Mouse (Mus musculus): ENCODE data around the gene Cul1. TPM values are rescaled to one million over a fixed set of nuclear protein-coding genes. Genes with fewer than 3 reads are reported as not detected.

Gene Cul1
- polyA plus RNA-seq, 1 experiment from 2014 or later = 95.9 TPM

DNA sequence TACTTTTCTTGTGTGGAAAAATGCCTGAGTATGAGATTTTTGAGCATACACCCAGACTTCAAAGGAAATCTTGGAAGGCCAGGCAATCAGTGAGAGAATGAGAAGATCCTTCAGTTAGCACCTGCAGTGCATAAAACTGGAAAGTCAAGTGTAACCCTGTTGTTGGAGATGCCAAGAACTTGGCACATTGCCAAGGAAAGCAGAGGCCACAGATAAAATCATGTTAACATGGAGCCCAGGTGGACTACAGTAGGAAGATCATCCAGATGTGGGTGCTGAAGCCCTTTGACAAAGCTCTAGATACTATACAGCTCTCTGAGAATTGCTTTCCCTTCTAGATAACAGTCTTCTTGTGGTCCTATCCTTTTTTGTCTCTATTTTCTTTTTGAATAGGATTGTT lies 19.2 kb downstream of the Cul1 start:
- Histone ChIP-seq H3K27me3 (ENCODE audit: control insufficient read depth, insufficient read depth, low read length) (no peaks in the 10 kb centered on the region), H3K4me3 (ENCODE audit: control insufficient read depth in 1 of 2, insufficient read depth in 1 of 2, low read depth in 1 of 2, low read length in 2 of 2) (no peak overlapping the region), H3K9me3 (ENCODE audit: control insufficient read depth, low read length) (peaks cover 5% of the 10 kb centered on the region; the same call in 1 of the 2 replicates), H3K27ac (replicated peaks in 1 of 2; ENCODE audit: control insufficient read depth in 1 of 2, insufficient read depth in 1 of 2, low read depth in 2 of 2, low read length in 2 of 2) (no peak overlapping the region), H3K4me1 (ENCODE audit: control insufficient read depth in 2 of 2, insufficient read depth in 2 of 2, low read length in 2 of 2) (peaks cover 0 to 8% of the 10 kb centered on the region in 2 experiments; a peak in 1 of 4 replicates), H3K36me3 (ENCODE audit: control insufficient read depth, insufficient read depth, low read length) (peaks cover 4% of the 10 kb centered on the region; the same call in 1 of the 2 replicates), H3K9ac (ENCODE audit: low read length) (no peak overlapping the region), H3K4me2 (ENCODE audit: low read length) (no peak overlapping the region)
- ATAC-seq (ENCODE audit: insufficient number of reproducible peaks, insufficient read depth, low FRiP score, low read depth) = no peak

DNA sequence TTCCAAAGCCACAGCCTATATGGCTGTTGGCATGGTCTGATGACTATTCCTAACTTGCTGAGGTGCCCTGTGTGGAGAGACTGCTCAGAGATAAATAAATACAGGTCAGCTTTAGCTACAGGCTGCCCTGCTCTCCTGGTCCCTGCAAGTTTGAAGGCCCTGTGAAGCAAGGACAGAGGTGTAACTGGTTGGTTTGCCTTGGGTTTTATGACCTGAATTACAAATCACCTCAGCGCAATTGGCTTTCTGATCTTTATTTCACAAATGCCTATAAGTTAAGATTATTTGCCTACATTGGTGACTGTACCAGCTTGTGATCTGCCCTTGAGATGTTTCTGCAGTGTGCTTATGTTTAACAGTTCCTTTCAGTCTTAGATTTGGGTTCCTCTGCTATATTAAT lies 28.8 kb downstream of the Cul1 start:
- H3K4me3 ChIP-seq (ENCODE audit: control insufficient read depth in 1 of 2, insufficient read depth in 1 of 2, low read depth in 1 of 2, low read length in 2 of 2) = no peak overlapping the region
- no peaks in the 10 kb centered on the region for H3K9me3 ChIP-seq (ENCODE audit: control insufficient read depth, low read length)
- no peak overlapping the region for H3K9ac ChIP-seq (ENCODE audit: low read length)
- no peak overlapping the region for H3K4me2 ChIP-seq (ENCODE audit: low read length)
- H3K4me1 ChIP-seq (ENCODE audit: control insufficient read depth in 2 of 2, insufficient read depth in 2 of 2, low read length in 2 of 2) = no peaks in the 10 kb centered on the region
- no peaks in the 10 kb centered on the region for H3K27me3 ChIP-seq (ENCODE audit: control insufficient read depth, insufficient read depth, low read length)
- WGBS = 100% methylated on average over 1 of the region's 1 CpGs
- ATAC-seq (ENCODE audit: insufficient number of reproducible peaks, insufficient read depth, low FRiP score, low read depth) = no peak
- H3K27ac ChIP-seq (replicated peaks in 1 of 2; ENCODE audit: control insufficient read depth in 1 of 2, insufficient read depth in 1 of 2, low read depth in 2 of 2, low read length in 2 of 2) = no peak overlapping the region
- H3K36me3 ChIP-seq (ENCODE audit: control insufficient read depth, insufficient read depth, low read length) = peaks cover 10% of the 10 kb centered on the region

DNA sequence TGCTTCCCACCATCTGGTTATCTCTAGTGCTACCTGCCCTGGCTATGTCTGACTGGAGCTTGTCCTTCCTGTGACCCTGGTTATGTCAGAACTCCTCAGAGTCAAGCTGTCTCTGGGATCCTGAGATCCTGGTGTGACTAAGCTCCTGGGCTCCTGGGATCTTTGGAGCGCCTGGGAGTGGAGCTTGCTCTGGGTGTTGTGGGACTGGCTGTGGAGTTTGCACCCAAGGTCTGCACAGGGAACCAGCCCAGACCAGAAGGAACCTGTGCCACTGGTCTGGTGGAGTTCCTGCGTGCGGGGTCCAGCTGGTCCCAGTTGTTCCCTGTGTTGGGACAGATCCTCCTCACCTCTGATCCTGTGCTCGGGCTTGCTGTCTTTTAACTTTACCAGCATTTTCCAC lies 41.4 kb downstream of the Cul1 start:
- no peak overlapping the region for H3K4me3 ChIP-seq (ENCODE audit: control insufficient read depth in 1 of 2, insufficient read depth in 1 of 2, low read depth in 1 of 2, low read length in 2 of 2)
- H3K9ac ChIP-seq (ENCODE audit: low read length) = no peak overlapping the region
- H3K27me3 ChIP-seq (ENCODE audit: control insufficient read depth, insufficient read depth, low read length) = no peaks in the 10 kb centered on the region
- no peak overlapping the region for H3K27ac ChIP-seq (replicated peaks in 1 of 2; ENCODE audit: control insufficient read depth in 1 of 2, insufficient read depth in 1 of 2, low read depth in 2 of 2, low read length in 2 of 2)
- WGBS = 76% methylated on average over 4 of the region's 4 CpGs
- no peak for ATAC-seq (ENCODE audit: insufficient number of reproducible peaks, insufficient read depth, low FRiP score, low read depth)
- no peak overlapping the region for H3K4me2 ChIP-seq (ENCODE audit: low read length)
- H3K4me1 ChIP-seq (ENCODE audit: control insufficient read depth in 2 of 2, insufficient read depth in 2 of 2, low read length in 2 of 2) = peaks cover 3 to 8% of the 10 kb centered on the region in 2 experiments; a peak in 3 of 4 replicates
- no peaks in the 10 kb centered on the region for H3K9me3 ChIP-seq (ENCODE audit: control insufficient read depth, low read length)
- peaks cover 13% of the 10 kb centered on the region; the same call in 1 of the 2 replicates for H3K36me3 ChIP-seq (ENCODE audit: control insufficient read depth, insufficient read depth, low read length)

- 67% methylated on average over 2 of the region's 2 CpGs for WGBS
- no peak for ATAC-seq (ENCODE audit: insufficient number of reproducible peaks, insufficient read depth, low FRiP score, low read depth)
- peaks cover 98% of the 10 kb centered on the region for H3K36me3 ChIP-seq (ENCODE audit: control insufficient read depth, insufficient read depth, low read length)
- H3K9ac ChIP-seq (ENCODE audit: low read length) = no peak overlapping the region
- H3K4me3 ChIP-seq (ENCODE audit: control insufficient read depth in 1 of 2, insufficient read depth in 1 of 2, low read depth in 1 of 2, low read length in 2 of 2) = no peak overlapping the region
- H3K9me3 ChIP-seq (ENCODE audit: control insufficient read depth, low read length) = no peaks in the 10 kb centered on the region
- no peaks in the 10 kb centered on the region for H3K4me1 ChIP-seq (ENCODE audit: control insufficient read depth in 2 of 2, insufficient read depth in 2 of 2, low read length in 2 of 2)
- H3K4me2 ChIP-seq (ENCODE audit: low read length) = no peak overlapping the region
- H3K27ac ChIP-seq (replicated peaks in 1 of 2; ENCODE audit: control insufficient read depth in 1 of 2, insufficient read depth in 1 of 2, low read depth in 2 of 2, low read length in 2 of 2) = no peak overlapping the region
- H3K27me3 ChIP-seq (ENCODE audit: control insufficient read depth, insufficient read depth, low read length) = no peaks in the 10 kb centered on the region
These were observed 66.8 kb downstream of the Cul1 start for GRCm38 (mm10) chr6:47520030-47520429.

DNA sequence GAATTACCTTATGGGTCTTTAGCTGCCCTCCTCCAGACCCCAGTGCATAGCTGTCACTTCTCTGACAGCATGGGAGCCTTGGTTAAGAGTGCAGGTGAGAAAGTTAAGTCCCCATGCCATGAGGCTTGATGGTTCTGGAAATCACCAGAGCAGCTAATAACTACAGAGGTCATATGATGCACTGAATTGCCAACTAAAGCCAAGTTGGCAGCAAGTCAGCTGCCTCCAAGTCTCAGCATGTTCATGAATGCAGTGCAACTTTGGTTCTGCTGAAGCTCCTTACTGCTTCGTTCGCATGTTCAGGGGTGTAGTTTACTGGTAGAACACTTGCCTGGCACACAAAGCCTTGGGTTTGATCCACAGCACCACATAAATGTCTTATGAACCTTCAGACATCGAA lies 69.2 kb downstream of the Cul1 start:
- Histone ChIP-seq H3K9ac (ENCODE audit: low read length) (no peak overlapping the region), H3K9me3 (ENCODE audit: control insufficient read depth, low read length) (no peaks in the 10 kb centered on the region), H3K27me3 (ENCODE audit: control insufficient read depth, insufficient read depth, low read length) (no peaks in the 10 kb centered on the region), H3K27ac (replicated peaks in 1 of 2; ENCODE audit: control insufficient read depth in 1 of 2, insufficient read depth in 1 of 2, low read depth in 2 of 2, low read length in 2 of 2) (no peak overlapping the region), H3K36me3 (ENCODE audit: control insufficient read depth, insufficient read depth, low read length) (peaks cover 98% of the 10 kb centered on the region), H3K4me2 (ENCODE audit: low read length) (no peak overlapping the region), H3K4me1 (ENCODE audit: control insufficient read depth in 2 of 2, insufficient read depth in 2 of 2, low read length in 2 of 2) (no peaks in the 10 kb centered on the region), H3K4me3 (ENCODE audit: control insufficient read depth in 1 of 2, insufficient read depth in 1 of 2, low read depth in 1 of 2, low read length in 2 of 2) (no peak overlapping the region)
- ATAC-seq (ENCODE audit: insufficient number of reproducible peaks, insufficient read depth, low FRiP score, low read depth) = no peak
- WGBS = 90% methylated on average over 3 of the region's 3 CpGs

- no peak overlapping the region for H3K4me3 ChIP-seq (ENCODE audit: control insufficient read depth in 1 of 2, insufficient read depth in 1 of 2, low read depth in 1 of 2, low read length in 2 of 2)
- WGBS = 74% methylated on average over 2 of the region's 2 CpGs
- H3K9me3 ChIP-seq (ENCODE audit: control insufficient read depth, low read length) = no peaks in the 10 kb centered on the region
- H3K36me3 ChIP-seq (ENCODE audit: control insufficient read depth, insufficient read depth, low read length) = peaks cover 94% of the 10 kb centered on the region
- ATAC-seq (ENCODE audit: insufficient number of reproducible peaks, insufficient read depth, low FRiP score, low read depth) = no peak
- no peaks in the 10 kb centered on the region for H3K4me1 ChIP-seq (ENCODE audit: control insufficient read depth in 2 of 2, insufficient read depth in 2 of 2, low read length in 2 of 2)
- no peak overlapping the region for H3K27ac ChIP-seq (replicated peaks in 1 of 2; ENCODE audit: control insufficient read depth in 1 of 2, insufficient read depth in 1 of 2, low read depth in 2 of 2, low read length in 2 of 2)
- no peak overlapping the region for H3K4me2 ChIP-seq (ENCODE audit: low read length)
- H3K27me3 ChIP-seq (ENCODE audit: control insufficient read depth, insufficient read depth, low read length) = no peaks in the 10 kb centered on the region
- H3K9ac ChIP-seq (ENCODE audit: low read length) = no peak overlapping the region
These were observed 71.8 kb downstream of the Cul1 start for GRCm38 (mm10) chr6:47525041-47525440.

DNA sequence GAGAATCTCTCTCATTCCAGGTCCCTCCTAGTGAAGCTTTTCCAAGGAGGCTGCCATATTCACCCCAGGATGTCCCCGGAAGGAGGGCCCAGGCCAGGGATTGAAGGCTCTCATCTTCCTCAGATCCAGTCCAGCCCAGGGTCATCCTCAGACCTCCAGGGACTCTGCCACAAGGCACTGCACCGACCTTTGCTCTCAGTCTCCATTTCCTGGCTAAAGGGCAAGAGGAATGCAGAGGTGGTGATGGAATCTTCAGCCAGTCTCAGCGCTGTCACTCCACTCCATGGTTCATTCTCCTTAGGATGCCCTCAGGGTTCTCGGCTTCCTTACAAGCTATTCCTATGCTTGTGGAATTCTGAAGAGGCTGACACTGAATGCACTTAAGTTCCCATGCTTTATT lies 73.2 kb downstream of the Cul1 start:
- whole genome bisulfite sequencing = 73% methylated on average over 4 of the region's 4 CpGs
- H3K36me3 ChIP-seq (ENCODE audit: control insufficient read depth, insufficient read depth, low read length) = peaks cover 95% of the 10 kb centered on the region

GRCm38 (mm10) chr6:47527129-47527528 lies 73.9 kb downstream of the Cul1 start:
- 78% methylated on average over 2 of the region's 2 CpGs for WGBS

More for the DNA sequence above, 73.2 kb downstream of the Cul1 start:
- Histone ChIP-seq H3K27me3 (ENCODE audit: control insufficient read depth, insufficient read depth, low read length) (no peaks in the 10 kb centered on the region), H3K27ac (replicated peaks in 1 of 2; ENCODE audit: control insufficient read depth in 1 of 2, insufficient read depth in 1 of 2, low read depth in 2 of 2, low read length in 2 of 2) (no peak overlapping the region), H3K9ac (ENCODE audit: low read length) (no peak overlapping the region), H3K4me1 (ENCODE audit: control insufficient read depth in 2 of 2, insufficient read depth in 2 of 2, low read length in 2 of 2) (no peaks in the 10 kb centered on the region), H3K4me3 (ENCODE audit: control insufficient read depth in 1 of 2, insufficient read depth in 1 of 2, low read depth in 1 of 2, low read length in 2 of 2) (no peak overlapping the region), H3K4me2 (ENCODE audit: low read length) (no peak overlapping the region), H3K9me3 (ENCODE audit: control insufficient read depth, low read length) (no peaks in the 10 kb centered on the region)
- no peak for ATAC-seq (ENCODE audit: insufficient number of reproducible peaks, insufficient read depth, low FRiP score, low read depth)

More at GRCm38 (mm10) chr6:47527129-47527528, 73.9 kb downstream of the Cul1 start:
- H3K9ac ChIP-seq (ENCODE audit: low read length) = no peak overlapping the region
- peaks cover 95% of the 10 kb centered on the region for H3K36me3 ChIP-seq (ENCODE audit: control insufficient read depth, insufficient read depth, low read length)
- H3K4me3 ChIP-seq (ENCODE audit: control insufficient read depth in 1 of 2, insufficient read depth in 1 of 2, low read depth in 1 of 2, low read length in 2 of 2) = no peak overlapping the region
- no peaks in the 10 kb centered on the region for H3K27me3 ChIP-seq (ENCODE audit: control insufficient read depth, insufficient read depth, low read length)
- H3K9me3 ChIP-seq (ENCODE audit: control insufficient read depth, low read length) = no peaks in the 10 kb centered on the region
- no peak overlapping the region for H3K27ac ChIP-seq (replicated peaks in 1 of 2; ENCODE audit: control insufficient read depth in 1 of 2, insufficient read depth in 1 of 2, low read depth in 2 of 2, low read length in 2 of 2)
- no peak overlapping the region for H3K4me2 ChIP-seq (ENCODE audit: low read length)
- ATAC-seq (ENCODE audit: insufficient number of reproducible peaks, insufficient read depth, low FRiP score, low read depth) = no peak
- H3K4me1 ChIP-seq (ENCODE audit: control insufficient read depth in 2 of 2, insufficient read depth in 2 of 2, low read length in 2 of 2) = no peaks in the 10 kb centered on the region

Measured in heart, embryonic 14.5 days (tissue).